Mouse (Mus musculus): ENCODE measurements around the gene H2-DMb2. TPM values are rescaled to one million over a fixed set of nuclear protein-coding genes. Genes with fewer than 3 reads are reported as not detected.

H2-DMb2 gene
- polyA plus RNA-seq, 1 experiment from 2014 or later: not detected

DNA sequence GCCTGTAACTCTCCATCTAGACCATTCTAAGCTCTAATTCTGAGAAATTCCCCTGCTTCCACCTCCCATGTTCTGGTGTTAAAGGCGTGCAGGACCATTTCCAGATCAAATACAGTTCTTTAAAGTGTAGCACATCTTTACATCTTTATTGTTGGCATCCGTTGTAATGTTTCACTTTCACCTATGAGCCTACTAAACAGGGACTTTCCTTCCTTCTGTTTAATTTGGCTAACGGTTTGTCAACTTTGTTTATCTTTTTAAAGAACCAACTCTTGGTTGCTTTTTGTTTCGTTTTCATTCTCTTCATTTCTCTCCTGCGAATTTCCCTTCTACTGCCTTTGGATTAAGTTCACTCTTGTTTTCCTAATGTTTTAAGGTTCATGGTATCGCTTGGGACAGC, 40.3 kb upstream of the H2-DMb2 start:
- H3K27me3 ChIP-seq (ENCODE audit: control insufficient read depth, insufficient read depth, low read length): no peaks in the 10 kb centered on the region
- H3K27ac ChIP-seq (ENCODE audit: low read depth, low read length): no peak overlapping the region
- no peak overlapping the region for H3K9ac ChIP-seq (ENCODE audit: low read length)
- DNase-seq (ENCODE audit: low spot score, missing footprints): no peak
- no peak for ATAC-seq (ENCODE audit: low FRiP score)
- H3K4me3 ChIP-seq (ENCODE audit: low read depth, low read length): no peak overlapping the region
- no peak overlapping the region for H3K4me2 ChIP-seq
- no peaks in the 10 kb centered on the region; the same call in 1 of the 2 replicates for H3K4me1 ChIP-seq (ENCODE audit: control insufficient read depth, insufficient read depth, low read length)
- WGBS: 82% methylated on average over 6 of the region's 6 CpGs
- H3K36me3 ChIP-seq (ENCODE audit: control insufficient read depth, insufficient read depth, low read length): no peaks in the 10 kb centered on the region
- no peaks in the 10 kb centered on the region for H3K9me3 ChIP-seq (ENCODE audit: control insufficient read depth, low read length)

- Histone ChIP-seq H3K36me3 (ENCODE audit: control insufficient read depth, insufficient read depth, low read length) (0 out of 2 replicates have a peak, but pooled peaks cover 2% of the 10 kb centered on the region), H3K9me3 (ENCODE audit: control insufficient read depth, low read length) (no peaks in the 10 kb centered on the region), H3K27me3 (ENCODE audit: control insufficient read depth, insufficient read depth, low read length) (no peaks in the 10 kb centered on the region), H3K4me3 (ENCODE audit: low read depth, low read length) (no peak overlapping the region), H3K4me1 (ENCODE audit: control insufficient read depth, insufficient read depth, low read length) (no peaks in the 10 kb centered on the region; the same call in 1 of the 2 replicates), H3K4me2 (no peak overlapping the region), H3K27ac (ENCODE audit: low read depth, low read length) (no peak overlapping the region), H3K9ac (ENCODE audit: low read length) (no peak overlapping the region)
- ATAC-seq (ENCODE audit: low FRiP score) (no peak), DNase-seq (ENCODE audit: low spot score, missing footprints) (no peak)
- WGBS: 89% methylated on average over 9 of the region's 9 CpGs
Observed at GRCm38 (mm10) chr17:34104804-34105203, 38.3 kb upstream of the H2-DMb2 start.

- Histone ChIP-seq H3K9ac (ENCODE audit: low read length) (no peak overlapping the region), H3K36me3 (ENCODE audit: control insufficient read depth, insufficient read depth, low read length) (0 out of 2 replicates have a peak, but pooled peaks cover 2% of the 10 kb centered on the region), H3K9me3 (ENCODE audit: control insufficient read depth, low read length) (no peaks in the 10 kb centered on the region), H3K27me3 (ENCODE audit: control insufficient read depth, insufficient read depth, low read length) (no peaks in the 10 kb centered on the region), H3K4me2 (no peak overlapping the region), H3K4me1 (ENCODE audit: control insufficient read depth, insufficient read depth, low read length) (no peaks in the 10 kb centered on the region; the same call in 1 of the 2 replicates), H3K27ac (ENCODE audit: low read depth, low read length) (no peak overlapping the region), H3K4me3 (ENCODE audit: low read depth, low read length) (no peak overlapping the region)
- ATAC-seq (ENCODE audit: low FRiP score): no peak
- DNase-seq (ENCODE audit: low spot score, missing footprints): peak; percentile 77
- WGBS: 85% methylated on average over 7 of the region's 7 CpGs
Observed at GRCm38 (mm10) chr17:34106555-34106954, 36.6 kb upstream of the H2-DMb2 start.

DNA sequence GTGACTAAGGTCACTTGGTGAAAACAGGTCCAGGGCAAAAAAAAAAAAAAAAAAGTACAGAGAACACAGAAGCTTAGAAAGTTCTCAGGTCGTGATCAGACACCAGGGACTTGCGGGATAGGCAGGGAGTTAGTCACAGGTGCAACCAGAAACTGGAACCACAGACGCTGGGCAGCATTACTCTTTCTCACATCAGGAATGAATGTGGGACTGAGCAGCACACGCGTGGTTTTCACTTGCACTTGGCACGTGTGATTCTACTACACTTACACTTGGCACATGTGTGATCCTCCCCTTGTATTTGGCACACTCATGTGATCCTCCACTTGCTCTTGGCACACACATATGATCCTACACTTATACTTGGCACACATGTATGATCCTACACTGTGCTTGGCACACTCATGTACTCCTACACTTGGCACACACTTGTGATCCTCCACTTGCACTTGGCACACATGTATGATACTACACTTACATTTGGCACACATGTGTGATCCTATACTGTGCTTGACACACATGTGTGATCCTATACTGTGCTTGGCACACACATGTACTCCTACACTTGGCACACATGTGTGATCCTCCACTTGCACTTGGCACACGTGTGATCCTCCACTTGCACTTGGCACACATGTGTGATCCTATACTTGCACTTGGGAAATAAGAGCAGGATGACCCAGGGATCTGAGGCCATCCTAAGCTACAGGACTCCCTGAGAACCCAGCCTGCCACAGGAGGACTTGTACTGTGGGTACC, 35.8 kb upstream of the H2-DMb2 start:
- no peak overlapping the region for H3K9ac ChIP-seq (ENCODE audit: low read length)
- no peak overlapping the region for H3K4me3 ChIP-seq (ENCODE audit: low read depth, low read length)
- no peak overlapping the region for H3K4me2 ChIP-seq
- no peaks in the 10 kb centered on the region for H3K27me3 ChIP-seq (ENCODE audit: control insufficient read depth, insufficient read depth, low read length)
- peaks cover 5% of the 10 kb centered on the region; the same call in 1 of the 2 replicates for H3K36me3 ChIP-seq (ENCODE audit: control insufficient read depth, insufficient read depth, low read length)
- H3K9me3 ChIP-seq (ENCODE audit: control insufficient read depth, low read length): no peaks in the 10 kb centered on the region
- H3K27ac ChIP-seq (ENCODE audit: low read depth, low read length): no peak overlapping the region
- DNase-seq (ENCODE audit: low spot score, missing footprints) (no peak), ATAC-seq (ENCODE audit: low FRiP score) (no peak)
- H3K4me1 ChIP-seq (ENCODE audit: control insufficient read depth, insufficient read depth, low read length): no peaks in the 10 kb centered on the region
- WGBS: 87% methylated on average over 7 of the region's 7 CpGs

DNA sequence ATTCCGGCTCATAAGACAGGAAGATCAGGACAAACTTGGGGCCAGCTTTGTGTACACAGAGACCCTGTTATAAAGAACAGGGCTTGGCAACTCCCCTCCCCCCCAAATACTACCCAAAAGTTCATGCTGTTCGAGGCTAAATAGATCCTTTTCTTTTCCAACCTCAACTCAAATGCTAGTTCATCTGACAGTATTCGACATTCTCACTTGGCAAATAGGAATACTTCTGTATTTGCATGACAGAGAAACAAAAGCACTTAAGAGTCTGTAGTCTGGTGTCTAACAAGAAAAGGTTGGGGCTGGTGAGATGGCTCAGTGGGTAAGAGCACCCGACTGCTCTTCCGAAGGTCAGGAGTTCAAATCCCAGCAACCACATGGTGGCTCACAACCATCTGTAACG, 34.6 kb upstream of the H2-DMb2 start:
- H3K4me3 ChIP-seq (ENCODE audit: low read depth, low read length): no peak overlapping the region
- ATAC-seq (ENCODE audit: low FRiP score) (no peak), DNase-seq (ENCODE audit: low spot score, missing footprints) (peak; percentile 85)
- no peak overlapping the region for H3K4me2 ChIP-seq
- H3K9ac ChIP-seq (ENCODE audit: low read length): no peak overlapping the region
- 87% methylated on average over 5 of the region's 6 CpGs for WGBS
- H3K27ac ChIP-seq (ENCODE audit: low read depth, low read length): no peak overlapping the region
- no peaks in the 10 kb centered on the region for H3K4me1 ChIP-seq (ENCODE audit: control insufficient read depth, insufficient read depth, low read length)
- peaks cover 16% of the 10 kb centered on the region for H3K36me3 ChIP-seq (ENCODE audit: control insufficient read depth, insufficient read depth, low read length)
- H3K9me3 ChIP-seq (ENCODE audit: control insufficient read depth, low read length): no peaks in the 10 kb centered on the region
- H3K27me3 ChIP-seq (ENCODE audit: control insufficient read depth, insufficient read depth, low read length): no peaks in the 10 kb centered on the region

GRCm38 (mm10) chr17:34109038-34109805, 33.9 kb upstream of the H2-DMb2 start:
- Histone ChIP-seq H3K4me2 (no peak overlapping the region), H3K4me1 (ENCODE audit: control insufficient read depth, insufficient read depth, low read length) (no peaks in the 10 kb centered on the region), H3K9ac (ENCODE audit: low read length) (no peak overlapping the region), H3K27me3 (ENCODE audit: control insufficient read depth, insufficient read depth, low read length) (no peaks in the 10 kb centered on the region), H3K36me3 (ENCODE audit: control insufficient read depth, insufficient read depth, low read length) (peaks cover 24% of the 10 kb centered on the region), H3K4me3 (ENCODE audit: low read depth, low read length) (no peak overlapping the region), H3K27ac (ENCODE audit: low read depth, low read length) (no peak overlapping the region), H3K9me3 (ENCODE audit: control insufficient read depth, low read length) (no peaks in the 10 kb centered on the region)
- peak; percentile 84 for DNase-seq (ENCODE audit: low spot score, missing footprints)
- ATAC-seq (ENCODE audit: low FRiP score): 0 out of 2 replicates have a peak, but pooled peaks have one; percentile 24
- WGBS: 84% methylated on average over 14 of the region's 14 CpGs

- Histone ChIP-seq H3K36me3 (ENCODE audit: control insufficient read depth, insufficient read depth, low read length) (peaks cover 27% of the 10 kb centered on the region), H3K4me3 (ENCODE audit: low read depth, low read length) (no peak overlapping the region), H3K4me2 (no peak overlapping the region), H3K27me3 (ENCODE audit: control insufficient read depth, insufficient read depth, low read length) (no peaks in the 10 kb centered on the region), H3K27ac (ENCODE audit: low read depth, low read length) (no peak overlapping the region), H3K9ac (ENCODE audit: low read length) (no peak overlapping the region), H3K4me1 (ENCODE audit: control insufficient read depth, insufficient read depth, low read length) (no peaks in the 10 kb centered on the region), H3K9me3 (ENCODE audit: control insufficient read depth, low read length) (no peaks in the 10 kb centered on the region)
- WGBS: 69% methylated on average over 3 of the region's 3 CpGs
- DNase-seq (ENCODE audit: low spot score, missing footprints): peak; percentile 85
- ATAC-seq (ENCODE audit: low FRiP score): peak; percentile 33; the same call in 1 of the 2 replicates
Observed at GRCm38 (mm10) chr17:34109806-34110195, 33.3 kb upstream of the H2-DMb2 start.

GRCm38 (mm10) chr17:34110309-34110708, 32.8 kb upstream of the H2-DMb2 start:
- Histone ChIP-seq H3K4me2 (no peak overlapping the region), H3K27ac (ENCODE audit: low read depth, low read length) (no peak overlapping the region), H3K9me3 (ENCODE audit: control insufficient read depth, low read length) (no peaks in the 10 kb centered on the region), H3K4me1 (ENCODE audit: control insufficient read depth, insufficient read depth, low read length) (no peaks in the 10 kb centered on the region), H3K27me3 (ENCODE audit: control insufficient read depth, insufficient read depth, low read length) (no peaks in the 10 kb centered on the region), H3K9ac (ENCODE audit: low read length) (no peak overlapping the region), H3K36me3 (ENCODE audit: control insufficient read depth, insufficient read depth, low read length) (peaks cover 33% of the 10 kb centered on the region), H3K4me3 (ENCODE audit: low read depth, low read length) (no peak overlapping the region)
- no peak for ATAC-seq (ENCODE audit: low FRiP score)
- peak; percentile 85 for DNase-seq (ENCODE audit: low spot score, missing footprints)
- 70% methylated on average over 8 of the region's 8 CpGs for WGBS

DNA sequence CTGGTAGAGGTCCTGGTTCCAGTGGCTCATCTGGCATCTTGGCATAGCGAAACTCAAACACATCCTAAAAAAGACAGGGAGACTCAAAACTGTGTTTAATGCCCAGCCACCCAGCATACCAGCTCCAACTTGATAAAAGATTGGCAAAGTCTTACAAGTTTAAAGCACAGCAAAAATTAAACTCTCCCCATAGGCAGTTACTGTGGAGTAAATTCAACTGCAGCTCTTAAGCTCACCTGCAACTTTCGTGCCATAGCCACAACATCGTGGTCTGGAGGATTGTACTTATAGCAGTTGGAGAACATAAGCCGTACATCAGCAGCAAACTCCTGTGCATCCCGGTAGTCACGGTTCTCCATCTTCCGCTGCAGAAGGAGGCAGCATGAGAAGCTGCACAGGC, 29.0 kb upstream of the H2-DMb2 start:
- 94% methylated on average over 7 of the region's 7 CpGs for WGBS
- Histone ChIP-seq H3K4me2 (no peak overlapping the region), H3K4me3 (ENCODE audit: low read depth, low read length) (no peak overlapping the region), H3K27ac (ENCODE audit: low read depth, low read length) (no peak overlapping the region), H3K9me3 (ENCODE audit: control insufficient read depth, low read length) (no peaks in the 10 kb centered on the region), H3K36me3 (ENCODE audit: control insufficient read depth, insufficient read depth, low read length) (peaks cover 53% of the 10 kb centered on the region), H3K27me3 (ENCODE audit: control insufficient read depth, insufficient read depth, low read length) (no peaks in the 10 kb centered on the region), H3K4me1 (ENCODE audit: control insufficient read depth, insufficient read depth, low read length) (peaks cover 11% of the 10 kb centered on the region), H3K9ac (ENCODE audit: low read length) (no peak overlapping the region)
- no peak for ATAC-seq (ENCODE audit: low FRiP score)
- peak; percentile 82 for DNase-seq (ENCODE audit: low spot score, missing footprints)

All from midbrain, embryonic 11.5 days (tissue).